Mouse (Mus musculus): ENCODE results near the gene Mindy4b-ps.

The Mindy4b-ps gene

GRCm38 (mm10) chr3:58785863-58786262, 36.2 kb downstream of the Mindy4b-ps start:
- DNase-seq (ENCODE audit: low read depth, low spot score), result peak; percentile 61

GRCm38 (mm10) chr3:58784219-58785092, 37.7 kb downstream of the Mindy4b-ps start:
- DNase-seq (ENCODE audit: low read depth, low spot score), result peak; percentile 66

DNA sequence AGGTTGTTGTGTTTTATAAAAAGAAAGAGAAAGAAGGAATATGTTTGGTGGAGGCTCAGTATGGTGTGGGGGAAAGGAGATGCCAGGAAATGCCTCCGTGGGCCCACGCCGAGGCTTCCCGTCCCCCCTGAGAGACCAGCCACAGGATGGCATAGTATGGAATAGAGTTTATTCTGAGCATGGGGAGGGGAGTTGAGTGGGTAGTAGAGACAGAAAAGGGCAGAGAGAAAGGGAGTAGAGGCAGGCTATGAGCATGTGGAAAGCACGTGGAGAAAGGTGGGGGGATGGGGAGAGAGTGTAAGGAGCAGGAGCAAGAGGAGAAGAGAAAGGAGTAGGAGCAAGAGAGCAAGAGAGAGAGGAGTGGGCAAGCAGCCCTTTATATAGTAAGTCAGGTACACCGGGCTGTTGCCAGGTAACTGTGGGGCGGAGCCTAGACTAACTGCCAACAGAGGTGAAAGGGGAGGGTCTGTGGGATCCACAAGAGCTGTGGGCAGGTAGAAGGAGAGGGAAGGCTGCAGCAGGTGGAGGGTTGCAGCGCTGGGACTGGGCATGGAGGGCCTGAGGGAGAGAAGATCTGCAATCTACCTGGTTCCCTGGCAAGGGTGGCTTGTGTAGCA, 38.4 kb downstream of the Mindy4b-ps start:
- no peak for DNase-seq (ENCODE audit: low read depth, low spot score)

- DNase-seq (ENCODE audit: low read depth, low spot score), result no peak
These were observed 65.7 kb downstream of the Mindy4b-ps start for GRCm38 (mm10) chr3:58756429-58756828.

DNA sequence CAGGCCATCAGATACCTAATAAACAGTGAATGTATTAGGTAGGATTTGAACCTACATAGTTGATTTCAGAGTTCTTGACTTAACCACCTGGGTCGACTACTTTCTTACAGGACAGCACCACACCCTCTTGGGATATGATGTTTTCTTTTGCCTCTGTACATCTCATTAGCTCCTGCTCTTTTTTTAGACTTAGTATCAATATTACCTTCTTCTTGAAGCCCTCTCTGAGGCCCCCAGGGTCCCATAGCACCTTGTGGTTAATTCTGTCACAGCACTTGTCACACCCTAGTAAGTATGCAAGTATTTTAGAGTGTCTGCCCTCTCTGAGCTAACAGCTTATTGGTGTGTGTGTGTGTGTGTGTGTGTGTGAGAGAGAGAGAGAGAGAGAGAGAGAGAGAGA, 66.3 kb downstream of the Mindy4b-ps start:
- DNase-seq (ENCODE audit: low read depth, low spot score), result no peak

DNA sequence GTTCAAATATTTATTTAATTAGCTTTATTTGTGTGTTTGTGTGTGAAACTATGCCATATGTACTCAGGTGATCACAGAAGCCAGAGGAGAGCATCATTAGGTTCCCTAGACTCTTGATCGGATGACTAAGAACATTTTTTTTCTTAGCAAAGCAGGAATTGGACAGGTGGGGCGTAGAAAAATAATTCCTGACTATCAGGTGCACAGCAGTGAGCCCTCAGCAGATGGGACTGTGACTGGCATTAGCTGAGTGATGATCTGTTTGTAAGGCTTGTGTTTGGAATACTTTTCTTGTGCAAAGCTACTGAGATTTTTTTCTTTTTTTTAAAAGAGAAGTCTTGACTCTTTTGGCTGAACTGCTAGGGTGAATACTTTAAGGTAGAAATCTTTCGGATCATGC, 67.8 kb downstream of the Mindy4b-ps start:
- DNase-seq (ENCODE audit: low read depth, low spot score), result no peak

- no peak for DNase-seq (ENCODE audit: low read depth, low spot score)
These were observed 70.1 kb downstream of the Mindy4b-ps start for GRCm38 (mm10) chr3:58751818-58752620.

DNA sequence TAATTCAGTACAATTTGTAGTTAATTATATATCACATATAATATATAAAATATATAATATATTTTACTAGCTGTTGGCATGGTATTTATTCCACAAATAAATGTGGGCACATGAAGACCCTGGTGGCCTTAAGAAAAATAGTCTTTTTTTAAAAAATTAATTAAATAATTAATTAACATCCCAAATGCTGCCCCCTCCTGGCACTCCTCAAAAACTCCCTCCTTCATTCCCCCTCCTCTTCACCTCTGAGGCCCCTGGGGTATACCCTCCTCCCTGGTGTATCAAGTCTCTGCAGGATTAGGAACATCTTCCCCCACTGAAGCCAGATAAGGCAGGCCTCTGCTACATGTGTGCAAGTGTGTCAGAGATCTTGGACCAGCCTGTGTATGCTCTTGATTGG, 73.4 kb downstream of the Mindy4b-ps start:
- peak; percentile 3 for DNase-seq (ENCODE audit: low read depth, low spot score)

GRCm38 (mm10) chr3:58747924-58748323, 74.2 kb downstream of the Mindy4b-ps start:
- DNase-seq (ENCODE audit: low read depth, low spot score), result no peak

DNA sequence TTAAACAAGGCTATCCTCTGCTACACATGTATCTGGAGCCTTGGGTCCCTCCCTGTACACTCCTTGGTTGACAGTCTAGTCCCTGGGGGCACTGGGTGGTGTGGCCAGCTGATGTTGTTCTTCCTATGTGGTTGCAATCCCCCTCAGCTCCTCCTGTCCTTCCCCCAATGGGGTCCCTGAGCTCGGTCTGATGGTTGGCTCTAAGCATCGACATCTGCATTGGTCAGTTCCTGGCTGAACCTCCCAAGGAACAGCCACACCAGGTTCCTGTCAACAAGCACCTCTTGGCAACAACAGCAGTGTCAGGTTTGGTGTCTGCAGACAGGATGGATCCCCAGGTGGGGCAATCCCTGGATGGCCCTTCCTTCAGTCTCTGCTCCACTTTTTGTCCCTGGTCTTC, 82.6 kb downstream of the Mindy4b-ps start:
- DNase-seq (ENCODE audit: low read depth, low spot score), result no peak

Measured in CD4-positive, CD25-positive, alpha-beta regulatory T cell, adult 2 months (primary cell).